In genomic region chr5:74093556-74094428, GRCm38 (mm10) we compare ENCODE assay signal across 8 mouse cellular contexts. TPM values are rescaled to one million over a fixed set of nuclear protein-coding genes. Genes with fewer than 3 reads are reported as not detected.
DNase-seq lines count a peak whose midpoint lies in the region; ATAC-seq and TF ChIP-seq lines count a peak whose summit lies in the region.

No protein-coding gene starts in this region.

- H3K27me3 ChIP-seq in intestine, embryonic 14.5 days (replicated peaks; ENCODE audit: control insufficient read depth, insufficient read depth, low read length): no peaks in the 10 kb centered on the region
- H3K27me3 ChIP-seq in neural tube, embryonic 13.5 days: no peaks in the 10 kb centered on the region

- peak overlapping the region; percentile 94 for H3K27ac ChIP-seq in left cerebral cortex, adult 2 months
- no peak overlapping the region for H3K27ac ChIP-seq in cortical plate, adult 2 months (ENCODE audit: insufficient read depth, low read length)
- peak overlapping the region; percentile 92 for H3K27ac ChIP-seq in intestine, embryonic 14.5 days (ENCODE audit: low read depth)
- peak overlapping the region; percentile 85 for H3K27ac ChIP-seq in neural tube, embryonic 13.5 days (replicated peaks)

- H3K4me1 ChIP-seq in cortical plate, adult 2 months (ENCODE audit: control insufficient read depth, insufficient read depth, low read length): no peaks in the 10 kb centered on the region
- peaks cover 9% of the 10 kb centered on the region for H3K4me1 ChIP-seq in intestine, embryonic 14.5 days (replicated peaks; ENCODE audit: control insufficient read depth, insufficient read depth, low read length)
- peaks cover 26% of the 10 kb centered on the region for H3K4me1 ChIP-seq in neural tube, embryonic 13.5 days (replicated peaks)

- DNase-seq in left cerebral cortex, adult 2 months (ENCODE audit: extremely low spot score in 1 of 2, low spot score in 2 of 2): no peak
- no peak for DNase-seq in left cerebral cortex, adult 8-10 months (ENCODE audit: low spot score in 2 of 2)
- no peak for DNase-seq in intestine, embryonic 14.5 days (ENCODE audit: low spot score)
- no peak for DNase-seq in adrenal gland, postnatal 10 days
- no peak for DNase-seq in adrenal gland, adult 2 months
- no peak for DNase-seq in layer of hippocampus, adult 11-12 months (ENCODE audit: low spot score)

- ATAC-seq in intestine, embryonic 14.5 days (replicated peaks; ENCODE audit: low FRiP score, low TSS enrichment, low read depth): no peak
- no peak for ATAC-seq in neural tube, embryonic 13.5 days (ENCODE audit: low read depth)

- peak overlapping the region; percentile 84 for H3K4me2 ChIP-seq in intestine, embryonic 14.5 days (ENCODE audit: low read length)
- peak overlapping the region; percentile 82 for H3K4me2 ChIP-seq in neural tube, embryonic 13.5 days

- no peak for TF ChIP-seq POLR2A in cortical plate, adult 2 months (IDR thresholded peaks at IDR 0.05; ENCODE audit: extremely low read depth, insufficient read depth, low read length)

- no peak for TF ChIP-seq CTCF in left cerebral cortex, adult 2 months (IDR thresholded peaks at IDR 0.05)
- TF ChIP-seq CTCF in cortical plate, adult 2 months (IDR thresholded peaks at IDR 0.05; ENCODE audit: extremely low read depth, insufficient read depth, low read length): no peak

- no peaks in the 10 kb centered on the region for H3K9me3 ChIP-seq in intestine, embryonic 14.5 days (ENCODE audit: control insufficient read depth, low read length)
- no peaks in the 10 kb centered on the region for H3K9me3 ChIP-seq in neural tube, embryonic 13.5 days

- H3K4me3 ChIP-seq in left cerebral cortex, adult 2 months: peak overlapping the region; percentile 86
- peak overlapping the region; percentile 60 for H3K4me3 ChIP-seq in cortical plate, adult 2 months (ENCODE audit: insufficient read depth, low read length)
- peak overlapping the region; percentile 90 for H3K4me3 ChIP-seq in intestine, embryonic 14.5 days (ENCODE audit: low read depth, low read length)
- H3K4me3 ChIP-seq in neural tube, embryonic 13.5 days: peak overlapping the region; percentile 93

- peak overlapping the region; percentile 99 for H3K9ac ChIP-seq in intestine, embryonic 14.5 days (ENCODE audit: low read length)
- peak overlapping the region; percentile 98 for H3K9ac ChIP-seq in neural tube, embryonic 13.5 days

- 21% methylated on average over 11 of the region's 11 CpGs for WGBS in intestine, embryonic 14.5 days
- 25% methylated on average over 11 of the region's 11 CpGs for WGBS in neural tube, embryonic 13.5 days

- intact Hi-C loops in left cerebral cortex, adult 2 months (cut with DNase I): loop anchor here (2.0 to 5.0 kb wide), 4 partner anchors 25 to 184 kb away; partner anchors contain the start of gene Usp46

- H3K36me3 ChIP-seq in intestine, embryonic 14.5 days (ENCODE audit: control insufficient read depth, insufficient read depth, low read length): peaks cover 35% of the 10 kb centered on the region
- peaks cover 38% of the 10 kb centered on the region for H3K36me3 ChIP-seq in neural tube, embryonic 13.5 days

RNA-seq across cellular contexts. Expression of gene Usp46, which starts 25.6 kb away (rescaled TPM):
- total RNA-seq in left cerebral cortex, adult 2 months (2021): 100 to 1,000 TPM; 129 to 130 TPM
- 100 to 1,000 TPM; 126 to 154 (median 139) TPM for total RNA-seq in left cerebral cortex, adult 8-10 months (2022)
- 49.3 and 51.5 TPM in 2 replicates for polyA plus RNA-seq in cortical plate, adult 2 months (2012; rRNA removed)
- polyA plus RNA-seq in intestine, embryonic 14.5 days (2014; fragmentation: Nextera tagmentation; extraction: Ambion mirVana): 29.7 and 32.2 TPM in 2 replicates
- 26.5 and 30.9 TPM in 2 replicates for polyA plus RNA-seq in neural tube, embryonic 13.5 days (2015; fragmentation: Nextera tagmentation; extraction: Ambion mirVana)
- total RNA-seq in adrenal gland, postnatal 10 days (2021): 10 to 100 TPM; 27.8 to 33.2 TPM
- total RNA-seq in adrenal gland, adult 2 months (2021): 10 to 100 TPM; 29.5 to 32.6 TPM
- 1.5 TPM in 2 replicates for polyA plus RNA-seq in adrenal gland, adult 2 months (2012; rRNA removed)
